Mouse (Mus musculus): Measurements from ENCODE around the gene 4933416C03Rik. TPM values are rescaled to one million over a fixed set of nuclear protein-coding genes. Genes with fewer than 3 reads are reported as not detected.

The 4933416C03Rik gene
- polyA plus RNA-seq, 1 experiment from 2014 or later, result not detected

DNA sequence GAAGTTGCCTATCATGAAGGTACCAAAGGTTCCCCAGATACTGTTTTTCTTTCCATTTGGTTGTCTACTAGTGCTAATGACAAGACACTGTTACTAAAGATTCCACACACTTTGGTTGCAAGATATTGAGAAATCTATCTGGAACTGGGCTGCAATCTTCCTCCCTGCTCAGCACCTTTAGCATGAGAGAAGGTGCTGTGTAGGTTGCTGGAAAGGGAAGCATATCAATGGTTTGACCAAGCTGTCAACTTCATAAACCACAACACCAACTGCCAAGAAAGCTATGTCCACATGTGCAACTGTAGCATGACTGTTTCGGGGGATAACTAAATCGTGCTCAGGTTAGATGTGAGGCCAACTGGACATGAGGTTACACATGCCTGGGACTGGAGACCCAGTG is 7.7 kb upstream of the 4933416C03Rik start:
- no peak for ATAC-seq (ENCODE audit: low FRiP score)
- Histone ChIP-seq H3K4me3 (no peak overlapping the region), H3K4me2 (replicated peaks) (no peak overlapping the region), H3K9me3 (replicated peaks) (no peaks in the 10 kb centered on the region), H3K27ac (no peak overlapping the region), H3K36me3 (no peaks in the 10 kb centered on the region), H3K4me1 (no peaks in the 10 kb centered on the region), H3K27me3 (no peaks in the 10 kb centered on the region), H3K9ac (no peak overlapping the region)
- WGBS, result 89% methylated on average over 2 of the region's 2 CpGs

- Histone ChIP-seq H3K36me3 (no peaks in the 10 kb centered on the region), H3K27ac (no peak overlapping the region), H3K9me3 (replicated peaks) (peaks cover 8% of the 10 kb centered on the region), H3K27me3 (no peaks in the 10 kb centered on the region), H3K4me2 (replicated peaks) (no peak overlapping the region), H3K4me1 (no peaks in the 10 kb centered on the region), H3K9ac (no peak overlapping the region), H3K4me3 (no peak overlapping the region)
- WGBS, result 94% methylated on average over 8 of the region's 8 CpGs
- ATAC-seq (ENCODE audit: low FRiP score), result no peak
These were observed 3.3 kb upstream of the 4933416C03Rik start for GRCm38 (mm10) chr10:116117060-116117459.

DNA sequence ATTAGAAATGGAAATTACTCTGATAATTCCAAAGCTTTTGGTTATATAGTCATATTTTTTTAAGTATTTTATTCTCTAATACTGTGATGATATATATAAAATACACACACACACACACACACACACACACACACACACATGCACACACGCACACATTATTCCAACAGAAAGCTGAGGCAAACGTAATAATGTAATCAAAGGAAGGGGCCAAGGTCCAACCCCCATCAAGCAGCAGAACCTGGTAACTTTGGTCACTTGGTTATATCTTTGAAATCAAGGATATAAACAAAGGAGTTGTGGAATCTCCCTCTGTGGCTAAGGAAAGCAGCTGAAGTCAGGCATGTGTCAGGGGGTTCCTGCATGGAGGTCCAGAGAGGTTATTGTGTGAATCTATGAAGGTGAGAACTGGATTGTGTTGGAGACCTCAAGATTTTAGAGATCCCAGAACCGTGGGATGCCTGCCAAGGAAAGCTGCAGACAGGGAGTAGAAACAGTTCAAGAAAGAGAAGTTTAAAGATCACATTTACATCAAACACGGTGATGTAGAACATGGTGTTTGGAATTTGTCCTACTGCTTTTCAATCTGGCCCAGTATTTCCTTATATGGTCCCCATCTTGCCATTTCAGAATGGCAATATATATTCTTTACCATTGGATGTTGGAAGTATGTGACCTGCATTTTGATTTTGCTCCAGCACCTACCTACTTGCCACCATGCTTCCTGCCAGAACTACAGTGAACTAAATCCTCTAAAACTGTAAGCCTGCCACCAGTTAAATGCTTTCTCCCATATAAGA is 2.4 kb upstream of the 4933416C03Rik start:
- Histone ChIP-seq H3K9ac (no peak overlapping the region), H3K36me3 (no peaks in the 10 kb centered on the region), H3K9me3 (replicated peaks) (peaks cover 8% of the 10 kb centered on the region), H3K4me3 (no peak overlapping the region), H3K27ac (no peak overlapping the region), H3K4me2 (replicated peaks) (no peak overlapping the region), H3K4me1 (no peaks in the 10 kb centered on the region), H3K27me3 (no peaks in the 10 kb centered on the region)
- WGBS, result 81% methylated on average over 4 of the region's 4 CpGs
- no peak for ATAC-seq (ENCODE audit: low FRiP score)

GRCm38 (mm10) chr10:116112868-116113267 is 849 bp downstream of the 4933416C03Rik start:
- WGBS, result 97% methylated on average over 11 of the region's 11 CpGs
- no peak overlapping the region for H3K4me3 ChIP-seq
- no peak for ATAC-seq (ENCODE audit: low FRiP score)
- peaks cover 8% of the 10 kb centered on the region for H3K9me3 ChIP-seq (replicated peaks)
- no peak overlapping the region for H3K4me2 ChIP-seq (replicated peaks)
- H3K9ac ChIP-seq, result no peak overlapping the region
- H3K27ac ChIP-seq, result no peak overlapping the region
- H3K36me3 ChIP-seq, result no peaks in the 10 kb centered on the region
- H3K27me3 ChIP-seq, result no peaks in the 10 kb centered on the region
- H3K4me1 ChIP-seq, result no peaks in the 10 kb centered on the region

DNA sequence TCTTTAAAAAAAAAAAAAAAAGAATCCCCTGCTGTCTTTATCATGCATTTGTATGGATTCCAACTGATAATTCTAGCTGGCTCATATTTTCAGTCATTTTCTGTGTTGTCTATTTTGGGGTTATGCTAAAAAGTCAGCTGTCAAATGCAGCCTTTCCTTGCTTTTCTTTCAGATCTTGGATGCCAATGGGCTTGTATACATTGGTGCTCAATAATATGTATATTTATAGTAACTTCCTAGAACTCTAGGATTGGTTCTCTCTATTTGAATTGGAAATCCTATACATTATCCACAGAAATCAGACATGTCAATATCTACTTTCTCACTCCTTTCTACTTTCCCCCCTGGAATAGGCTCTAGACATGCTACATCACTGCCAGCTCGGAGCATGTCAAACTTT is 5.0 kb downstream of the 4933416C03Rik start:
- ATAC-seq (ENCODE audit: low FRiP score), result no peak
- Histone ChIP-seq H3K27ac (no peak overlapping the region), H3K4me3 (no peak overlapping the region), H3K4me1 (no peaks in the 10 kb centered on the region), H3K9ac (no peak overlapping the region), H3K36me3 (no peaks in the 10 kb centered on the region), H3K27me3 (no peaks in the 10 kb centered on the region), H3K4me2 (replicated peaks) (no peak overlapping the region), H3K9me3 (replicated peaks) (peaks cover 5% of the 10 kb centered on the region)
- WGBS, result 94% methylated on average over 1 of the region's 1 CpGs

DNA sequence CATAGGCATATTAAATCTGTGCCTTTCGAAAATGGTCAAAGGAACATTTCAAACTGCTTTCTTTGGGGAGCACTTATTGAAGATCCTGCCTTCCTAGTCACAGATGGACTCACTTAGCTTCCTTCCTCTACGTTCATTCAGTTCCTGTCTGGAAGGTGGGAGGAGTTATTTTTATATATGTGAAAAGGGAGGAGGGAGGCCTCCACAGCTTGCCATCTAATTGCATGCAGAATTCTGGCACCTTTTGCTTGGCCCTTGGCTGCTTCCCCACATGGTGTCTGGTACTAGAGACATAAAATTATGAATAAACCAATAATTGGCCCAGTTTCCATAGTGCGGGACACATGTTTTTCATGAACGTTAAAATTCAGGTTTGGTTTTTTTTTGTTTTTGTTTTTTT is 5.5 kb downstream of the 4933416C03Rik start:
- no peak overlapping the region for H3K9ac ChIP-seq
- H3K4me1 ChIP-seq, result no peaks in the 10 kb centered on the region
- no peak overlapping the region for H3K4me2 ChIP-seq (replicated peaks)
- no peak overlapping the region for H3K4me3 ChIP-seq
- H3K36me3 ChIP-seq, result no peaks in the 10 kb centered on the region
- 67% methylated on average over 4 of the region's 4 CpGs for WGBS
- no peaks in the 10 kb centered on the region for H3K9me3 ChIP-seq (replicated peaks)
- no peak for ATAC-seq (ENCODE audit: low FRiP score)
- no peaks in the 10 kb centered on the region for H3K27me3 ChIP-seq
- H3K27ac ChIP-seq, result no peak overlapping the region

DNA sequence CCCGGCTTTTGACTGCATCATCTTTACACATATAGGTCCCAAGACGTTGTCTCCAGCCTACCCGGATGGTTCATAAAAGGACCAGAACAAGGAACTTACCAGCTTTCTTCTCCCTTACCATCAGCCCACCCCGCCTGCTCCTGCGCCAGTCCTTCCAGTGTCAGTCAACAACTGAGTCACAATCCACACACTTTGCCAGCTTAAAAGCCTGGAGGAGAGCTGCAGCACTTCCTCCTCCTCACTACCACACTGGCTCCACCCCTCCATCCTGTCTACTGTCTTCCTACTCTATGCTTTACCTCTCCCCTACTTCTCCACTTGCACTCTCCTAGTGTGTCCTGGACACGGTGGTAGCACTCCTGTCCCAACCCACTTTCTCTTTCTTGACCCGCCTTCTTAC is 15.2 kb downstream of the 4933416C03Rik start:
- ATAC-seq (ENCODE audit: low FRiP score), result no peak
- H3K4me1 ChIP-seq, result no peaks in the 10 kb centered on the region
- H3K36me3 ChIP-seq, result no peaks in the 10 kb centered on the region
- H3K4me3 ChIP-seq, result no peak overlapping the region
- H3K9ac ChIP-seq, result no peak overlapping the region
- 87% methylated on average over 7 of the region's 7 CpGs for WGBS
- no peak overlapping the region for H3K4me2 ChIP-seq (replicated peaks)
- H3K9me3 ChIP-seq (replicated peaks), result no peaks in the 10 kb centered on the region
- H3K27ac ChIP-seq, result no peak overlapping the region
- no peaks in the 10 kb centered on the region for H3K27me3 ChIP-seq

DNA sequence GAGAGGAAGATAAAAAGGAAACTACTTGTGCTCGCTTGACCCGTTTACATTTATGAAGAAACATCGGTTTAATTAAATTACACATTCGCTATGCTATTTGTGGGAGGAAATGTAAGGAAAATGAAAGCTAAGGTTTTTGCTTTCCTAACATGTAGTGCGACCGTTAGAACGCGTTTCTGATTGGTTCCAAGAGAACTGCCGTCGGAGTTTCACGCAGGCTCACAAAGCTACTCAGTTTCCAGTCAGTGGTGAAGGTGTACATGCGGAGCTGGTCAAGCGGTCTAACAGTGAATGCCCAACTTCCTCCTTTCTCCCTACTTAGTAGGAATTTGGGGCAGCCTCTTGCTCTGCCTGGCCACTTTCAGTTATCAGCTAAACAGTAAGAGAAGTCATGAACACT is 17.3 kb downstream of the 4933416C03Rik start:
- H3K27me3 ChIP-seq, result no peaks in the 10 kb centered on the region
- WGBS, result 88% methylated on average over 13 of the region's 13 CpGs
- ATAC-seq (ENCODE audit: low FRiP score), result no peak

DNA sequence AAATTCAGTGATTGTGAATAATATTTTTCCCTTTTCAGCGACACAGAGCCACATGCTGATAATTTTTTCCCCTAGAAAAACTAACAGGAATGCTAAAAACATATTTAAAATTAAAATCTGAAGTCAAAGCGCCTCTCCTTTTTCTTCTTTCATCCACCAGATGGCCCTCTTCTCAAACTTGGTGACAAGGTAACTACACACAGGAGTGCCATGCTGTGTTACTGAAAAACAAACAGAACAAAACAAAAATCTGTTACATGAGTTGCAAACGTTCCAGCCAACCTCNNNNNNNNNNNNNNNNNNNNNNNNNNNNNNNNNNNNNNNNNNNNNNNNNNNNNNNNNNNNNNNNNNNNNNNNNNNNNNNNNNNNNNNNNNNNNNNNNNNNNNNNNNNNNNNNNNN is 29.8 kb downstream of the 4933416C03Rik start:
- Histone ChIP-seq H3K27me3 (no peaks in the 10 kb centered on the region), H3K4me2 (replicated peaks) (no peak overlapping the region), H3K36me3 (no peaks in the 10 kb centered on the region), H3K9ac (no peak overlapping the region), H3K4me1 (peaks cover 3% of the 10 kb centered on the region; the same call in 1 of the 2 replicates), H3K4me3 (no peak overlapping the region), H3K27ac (no peak overlapping the region), H3K9me3 (replicated peaks) (no peaks in the 10 kb centered on the region)
- 32% methylated on average over 3 of the region's 3 CpGs for WGBS
- no peak for ATAC-seq (ENCODE audit: low FRiP score)

More for the DNA sequence above, 17.3 kb downstream of the 4933416C03Rik start:
- no peaks in the 10 kb centered on the region for H3K4me1 ChIP-seq
- H3K27ac ChIP-seq, result no peak overlapping the region
- no peak overlapping the region for H3K4me2 ChIP-seq (replicated peaks)
- H3K36me3 ChIP-seq, result no peaks in the 10 kb centered on the region
- H3K9me3 ChIP-seq (replicated peaks), result no peaks in the 10 kb centered on the region
- H3K9ac ChIP-seq, result no peak overlapping the region
- H3K4me3 ChIP-seq, result no peak overlapping the region

DNA sequence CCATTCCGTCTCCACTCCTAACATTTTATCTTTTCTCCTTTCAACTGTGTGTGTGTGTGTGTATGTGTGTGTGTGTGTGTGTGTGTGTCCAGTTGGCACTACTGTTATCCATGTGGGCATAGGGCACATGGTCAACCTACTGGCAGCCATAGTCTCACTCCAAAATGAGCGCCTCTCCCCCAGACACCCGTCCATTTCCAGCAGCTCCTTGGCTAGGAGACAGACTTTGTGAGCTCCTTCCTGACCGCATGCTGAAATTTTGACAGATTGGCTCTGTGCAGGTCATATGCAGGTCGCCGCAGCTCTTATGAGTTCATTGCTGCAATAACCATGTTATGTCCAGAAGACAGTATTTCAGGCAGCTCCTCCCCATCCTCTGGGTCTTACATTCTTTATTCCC is 32.9 kb downstream of the 4933416C03Rik start:
- peaks cover 3% of the 10 kb centered on the region; the same call in 1 of the 2 replicates for H3K4me1 ChIP-seq
- no peak overlapping the region for H3K27ac ChIP-seq
- H3K9ac ChIP-seq, result no peak overlapping the region
- no peaks in the 10 kb centered on the region for H3K27me3 ChIP-seq
- no peaks in the 10 kb centered on the region for H3K36me3 ChIP-seq
- 91% methylated on average over 6 of the region's 6 CpGs for WGBS
- no peak for ATAC-seq (ENCODE audit: low FRiP score)
- H3K4me3 ChIP-seq, result no peak overlapping the region
- no peaks in the 10 kb centered on the region for H3K9me3 ChIP-seq (replicated peaks)
- no peak overlapping the region for H3K4me2 ChIP-seq (replicated peaks)

DNA sequence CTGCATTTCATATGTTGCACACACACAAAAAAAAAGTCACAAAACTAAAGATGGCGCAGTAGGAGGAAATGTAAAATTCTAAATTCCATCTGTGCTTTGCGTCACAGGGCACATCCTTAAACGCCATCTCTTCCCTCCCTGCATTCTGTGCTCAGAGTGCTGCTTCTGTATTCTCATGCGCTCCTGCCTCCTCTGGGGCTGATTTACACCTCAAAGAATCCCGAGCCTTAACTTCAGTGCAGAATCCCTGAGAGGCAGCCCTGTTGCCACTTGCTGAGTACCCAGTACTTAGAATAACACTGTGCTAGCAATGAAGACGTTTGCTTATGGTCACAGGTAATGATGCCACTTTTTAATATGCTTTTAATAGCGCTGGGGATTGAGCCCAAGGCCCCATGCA is 34.3 kb downstream of the 4933416C03Rik start:
- H3K27ac ChIP-seq, result no peak overlapping the region
- ATAC-seq (ENCODE audit: low FRiP score), result no peak
- H3K9me3 ChIP-seq (replicated peaks), result no peaks in the 10 kb centered on the region
- H3K9ac ChIP-seq, result no peak overlapping the region
- H3K4me1 ChIP-seq, result peaks cover 3% of the 10 kb centered on the region; the same call in 1 of the 2 replicates
- no peaks in the 10 kb centered on the region for H3K27me3 ChIP-seq
- 37% methylated on average over 7 of the region's 7 CpGs for WGBS
- H3K4me2 ChIP-seq (replicated peaks), result no peak overlapping the region
- no peaks in the 10 kb centered on the region for H3K36me3 ChIP-seq
- H3K4me3 ChIP-seq, result no peak overlapping the region

- Histone ChIP-seq H3K36me3 (no peaks in the 10 kb centered on the region), H3K27ac (no peak overlapping the region), H3K9ac (no peak overlapping the region), H3K4me2 (replicated peaks) (no peak overlapping the region), H3K9me3 (replicated peaks) (no peaks in the 10 kb centered on the region), H3K27me3 (no peaks in the 10 kb centered on the region), H3K4me3 (no peak overlapping the region), H3K4me1 (peaks cover 3% of the 10 kb centered on the region; the same call in 1 of the 2 replicates)
- WGBS, result 72% methylated on average over 5 of the region's 5 CpGs
- no peak for ATAC-seq (ENCODE audit: low FRiP score)
These were observed 35.1 kb downstream of the 4933416C03Rik start for GRCm38 (mm10) chr10:116078636-116079035.

- Histone ChIP-seq H3K36me3 (no peaks in the 10 kb centered on the region), H3K27ac (no peak overlapping the region), H3K4me2 (replicated peaks) (no peak overlapping the region), H3K9me3 (replicated peaks) (no peaks in the 10 kb centered on the region), H3K9ac (no peak overlapping the region), H3K4me3 (no peak overlapping the region), H3K4me1 (peaks cover 3% of the 10 kb centered on the region; the same call in 1 of the 2 replicates), H3K27me3 (no peaks in the 10 kb centered on the region)
- 92% methylated on average over 5 of the region's 5 CpGs for WGBS
- no peak for ATAC-seq (ENCODE audit: low FRiP score)
These were observed 37.8 kb downstream of the 4933416C03Rik start for GRCm38 (mm10) chr10:116075954-116076353.
